Mouse (Mus musculus) urinary bladder, postnatal 10 days (tissue): ENCODE results near the gene Gsk3b.

Source experiments
- DNase-seq: peaks from one replicate; pipeline ENCODE4 v3.0.0; 2022; ENCODE audit warnings: low spot score

Gene Gsk3b

GRCm38 (mm10) chr16:38283300-38283699, 194.5 kb downstream of the Gsk3b start:
- no peak for DNase-seq

GRCm38 (mm10) chr16:38285801-38286200, 197.0 kb downstream of the Gsk3b start:
- DNase-seq: no peak

- no peak for DNase-seq
These were observed 197.7 kb downstream of the Gsk3b start for GRCm38 (mm10) chr16:38286541-38286940.

- DNase-seq: no peak
These were observed 198.6 kb downstream of the Gsk3b start for GRCm38 (mm10) chr16:38287357-38287756.

GRCm38 (mm10) chr16:38287762-38288161, 199.0 kb downstream of the Gsk3b start:
- no peak for DNase-seq

GRCm38 (mm10) chr16:38288851-38289250, 200.1 kb downstream of the Gsk3b start:
- no peak for DNase-seq

- DNase-seq: no peak
These were observed 201.3 kb downstream of the Gsk3b start for GRCm38 (mm10) chr16:38290151-38290550.

- no peak for DNase-seq
These were observed 206.0 kb downstream of the Gsk3b start, which contains the start of gene Nr1i2 for GRCm38 (mm10) chr16:38294685-38295348. Nr1i2 (minus strand) TSS chr16:38294824.

- DNase-seq: no peak
These were observed 206.6 kb downstream of the Gsk3b start for GRCm38 (mm10) chr16:38295349-38295930.
